Mouse (Mus musculus) v-Abl transformed pro-B cells (cell line): ENCODE measurements around the gene Egfl8.

Source experiments
- in situ Hi-C, 2 experiments: fragments of 400-800 bp; cut with MboI; formaldehyde crosslinking; loops; one replicate each; pipeline ENCODE4 v1.15.1; 2025; ENCODE audit not compliant: unreplicated experiment in 2 of 2

Gene Egfl8

DNA sequence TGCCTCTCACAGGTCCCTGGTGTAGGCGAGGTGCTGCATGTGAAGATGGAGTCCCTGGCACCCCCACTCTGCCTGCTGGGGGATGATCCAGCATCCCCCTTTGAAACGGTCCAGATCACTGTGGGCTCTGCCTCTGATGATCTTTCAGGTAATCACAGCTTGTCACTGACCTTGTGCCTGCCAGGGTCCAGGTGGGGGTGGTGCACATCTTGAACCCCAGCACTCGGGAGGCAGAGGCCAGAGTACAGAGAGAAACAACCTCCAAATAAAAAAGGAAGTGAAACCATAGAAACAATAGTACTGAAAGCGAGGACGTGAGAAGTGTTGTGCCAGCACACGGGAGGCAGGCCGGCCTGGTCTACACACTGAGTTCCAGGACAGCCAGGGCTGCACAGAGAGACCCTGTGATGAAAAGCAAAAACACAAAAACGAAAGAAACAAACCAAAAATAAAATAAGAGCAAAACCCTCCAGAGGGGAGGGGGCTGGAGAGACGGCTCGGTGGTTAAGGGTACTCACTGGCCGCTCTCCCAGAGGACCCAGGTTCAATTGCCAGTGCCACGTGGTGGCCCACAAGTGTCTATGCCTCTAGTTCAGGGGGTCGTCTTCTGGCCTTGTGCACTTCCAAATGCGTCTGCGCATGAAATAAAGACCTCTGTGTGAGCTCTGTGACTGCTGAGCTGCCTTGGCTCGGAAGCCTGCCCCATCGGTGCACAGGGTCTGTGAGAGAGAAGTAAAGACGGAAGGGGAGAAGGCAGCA, 33.5 kb upstream of the Egfl8 start:
- in situ Hi-C loops: loop anchor here (10.0 to 25.0 kb wide), 2 partner anchors 266 to 288 kb away; partner anchors contain the start of genes Neu1 (in 1 of the 2) and Slc44a4 (in 1 of the 2)

DNA sequence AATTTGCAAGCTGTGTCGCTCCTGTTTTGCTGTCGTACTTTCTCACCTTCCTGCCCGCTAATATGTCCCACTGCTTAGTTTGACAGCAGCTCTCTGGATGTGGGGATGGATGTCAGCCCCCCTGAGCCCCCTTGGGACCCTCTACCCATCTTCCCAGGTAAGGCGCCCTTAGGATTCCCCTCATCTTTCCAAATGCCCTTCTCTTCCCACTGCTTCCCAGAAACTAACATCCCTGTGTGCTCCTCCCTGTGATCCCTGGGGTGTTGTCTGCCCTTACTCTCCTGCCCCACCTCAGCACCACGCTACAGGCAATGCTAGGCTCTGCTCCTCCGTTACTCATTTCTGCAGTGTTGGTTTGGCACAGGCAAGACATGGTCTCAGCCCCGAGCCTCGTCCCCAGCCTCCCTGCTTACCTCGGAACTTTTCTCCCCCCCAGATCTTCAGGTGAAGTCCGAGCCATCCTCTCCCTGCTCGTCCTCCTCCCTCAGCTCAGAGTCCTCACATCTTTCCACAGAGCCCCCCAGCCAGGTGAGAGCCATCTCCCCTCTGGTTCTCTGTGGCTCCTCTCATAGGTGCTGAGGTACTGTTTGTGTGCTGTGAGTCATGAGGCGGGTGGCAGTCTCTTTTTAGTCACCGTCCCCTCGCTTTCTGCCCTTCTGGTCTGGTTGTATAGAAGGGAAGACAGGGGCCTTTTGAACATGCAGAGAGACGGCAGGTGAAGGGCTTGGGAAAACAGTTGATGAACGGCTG, 32.5 kb upstream of the Egfl8 start:
- in situ Hi-C loops: loop anchor here (10.0 to 25.0 kb wide), 2 partner anchors 266 to 289 kb away; partner anchors contain the start of genes Neu1 (in 1 of the 2) and Slc44a4 (in 1 of the 2)

DNA sequence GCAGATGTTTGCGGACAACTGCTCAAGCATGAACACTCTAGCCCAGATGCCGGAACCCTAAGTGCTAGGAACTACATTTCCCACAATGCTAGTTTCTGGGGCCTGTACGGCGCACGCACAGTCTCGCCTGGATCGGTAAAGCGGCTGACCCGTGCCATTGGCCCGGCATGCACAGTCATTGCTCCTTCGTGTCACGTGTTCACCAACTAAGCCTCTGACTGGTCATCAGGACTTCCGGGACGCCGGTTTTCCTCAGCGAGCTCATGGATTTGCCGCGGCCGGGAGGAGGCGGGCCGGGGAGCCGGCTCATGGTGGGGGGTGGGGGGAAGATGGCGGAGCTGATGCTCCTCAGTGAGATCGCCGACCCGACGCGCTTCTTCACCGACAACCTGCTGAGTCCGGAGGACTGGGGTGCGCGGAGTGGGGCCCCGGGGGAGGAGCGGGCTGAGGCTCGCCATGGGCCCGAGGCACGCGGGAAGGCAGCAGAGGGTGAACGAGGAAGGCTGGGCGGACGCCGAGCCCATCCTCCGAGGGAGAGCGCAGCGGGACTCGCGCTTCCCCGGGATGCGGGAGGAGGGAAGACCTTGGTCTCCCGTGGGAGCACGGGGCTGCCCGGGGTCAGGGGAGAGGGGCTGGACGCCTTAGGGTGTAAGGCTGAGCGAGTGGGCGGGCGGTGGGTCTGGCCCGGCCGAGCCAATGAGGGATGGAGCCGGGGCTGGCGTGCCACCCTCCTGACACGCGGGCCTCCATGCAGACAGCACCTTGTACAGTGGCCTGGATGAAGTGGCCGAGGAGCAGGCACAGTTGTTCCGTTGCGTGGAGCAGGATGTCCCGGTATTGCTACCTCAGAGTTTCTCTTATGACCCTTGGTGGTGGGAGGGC, 31.4 kb upstream of the Egfl8 start, which contains the start of gene Atf6b:
Gene Atf6b, plus strand, starts transcription at position 241 of the 882 bp plus-strand sequence.
- in situ Hi-C loops: loop anchor here (10.0 to 25.0 kb wide), 2 partner anchors 268 to 290 kb away; partner anchors contain the start of genes Neu1 (in 1 of the 2) and Slc44a4 (in 1 of the 2)

DNA sequence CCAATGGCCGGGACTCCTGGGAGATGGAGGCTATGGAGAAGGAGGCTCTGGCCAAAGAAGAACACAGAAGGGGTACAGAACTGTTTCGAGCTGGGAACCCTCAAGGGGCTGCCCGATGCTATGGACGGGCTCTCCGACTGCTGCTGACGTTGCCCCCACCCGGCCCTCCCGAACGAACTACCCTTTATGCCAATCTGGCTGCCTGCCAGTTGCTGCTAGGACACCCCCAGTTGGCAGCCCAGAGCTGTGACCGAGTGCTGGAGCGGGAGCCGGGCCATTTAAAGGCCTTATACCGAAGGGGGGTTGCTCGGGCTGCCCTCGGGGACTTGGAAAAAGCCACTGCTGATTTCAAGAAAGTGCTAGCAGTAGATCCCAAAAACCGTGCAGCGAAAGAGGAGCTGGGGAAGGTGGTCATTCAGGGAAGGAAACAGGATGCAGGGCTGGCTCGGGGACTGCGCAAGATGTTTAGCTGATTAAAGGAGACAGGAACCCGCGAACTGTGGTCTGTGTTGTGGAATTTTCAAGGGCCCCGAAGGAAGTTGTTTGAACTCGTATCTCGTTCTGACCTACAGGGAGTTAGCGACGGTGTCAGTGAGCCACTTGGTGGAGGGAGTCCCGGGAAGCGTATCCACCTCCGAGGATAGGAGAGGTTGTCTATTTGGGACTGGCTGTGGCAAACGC, 30.2 kb upstream of the Egfl8 start:
- in situ Hi-C loops: loop anchor here (10.0 to 25.0 kb wide), 2 partner anchors 269 to 291 kb away; partner anchors contain the start of genes Neu1 (in 1 of the 2) and Slc44a4 (in 1 of the 2)

DNA sequence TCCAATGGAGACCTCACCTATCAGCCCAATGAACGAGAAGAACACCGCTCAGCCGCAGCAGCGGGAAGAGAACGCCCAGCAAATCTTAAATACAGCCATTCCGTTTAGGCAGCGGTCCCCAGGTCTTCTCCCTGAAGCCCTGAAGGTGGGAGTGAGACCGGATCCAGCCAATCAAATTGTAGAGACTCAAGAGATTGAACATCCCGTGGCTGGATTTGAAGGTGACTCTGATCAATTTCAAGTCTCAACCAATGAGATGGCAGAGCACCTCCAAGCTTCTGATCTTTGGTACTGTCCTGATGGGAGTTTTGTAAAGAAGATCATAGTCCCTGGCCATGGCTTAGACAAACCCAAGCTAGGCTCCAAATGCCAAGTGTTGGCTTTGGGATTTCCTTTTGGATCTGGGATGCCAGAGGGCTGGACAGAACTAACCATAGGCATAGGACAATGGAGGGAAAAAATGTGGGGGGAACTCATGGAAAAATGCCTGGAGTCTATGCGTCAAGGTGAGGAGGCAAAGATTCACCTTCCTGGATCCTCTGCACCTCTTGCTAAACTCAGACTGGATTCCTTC, 29.6 kb upstream of the Egfl8 start:
- in situ Hi-C loops: loop anchor here (10.0 to 25.0 kb wide), 2 partner anchors 269 to 292 kb away; partner anchors contain the start of genes Neu1 (in 1 of the 2) and Slc44a4 (in 1 of the 2)

DNA sequence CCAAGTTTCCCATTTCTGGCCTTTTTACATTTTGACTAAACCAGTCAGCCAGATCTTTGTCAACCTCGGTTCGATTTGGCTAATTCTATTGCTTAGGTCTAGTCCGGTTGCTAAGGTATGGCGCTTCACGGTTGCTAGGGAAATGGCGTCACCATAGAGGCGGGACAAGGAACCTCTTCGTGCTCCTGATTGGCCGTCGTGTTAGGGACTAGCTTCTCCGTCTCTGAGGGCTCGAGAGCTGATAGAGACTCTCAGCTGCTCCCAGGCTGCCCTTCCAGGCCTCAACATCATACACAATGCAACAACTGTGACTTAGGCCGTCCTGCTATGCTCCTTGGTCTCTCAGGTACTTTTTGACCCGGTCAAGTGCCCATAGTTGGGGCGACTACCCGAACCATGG, 28.8 kb upstream of the Egfl8 start, which contains the start of gene Fkbpl:
Gene Fkbpl, plus strand, starts transcription at position 157 of the 400 bp plus-strand sequence.
- in situ Hi-C loops: loop anchor here (10.0 to 25.0 kb wide), 2 partner anchors 270 to 293 kb away; partner anchors contain the start of genes Neu1 (in 1 of the 2) and Slc44a4 (in 1 of the 2)

DNA sequence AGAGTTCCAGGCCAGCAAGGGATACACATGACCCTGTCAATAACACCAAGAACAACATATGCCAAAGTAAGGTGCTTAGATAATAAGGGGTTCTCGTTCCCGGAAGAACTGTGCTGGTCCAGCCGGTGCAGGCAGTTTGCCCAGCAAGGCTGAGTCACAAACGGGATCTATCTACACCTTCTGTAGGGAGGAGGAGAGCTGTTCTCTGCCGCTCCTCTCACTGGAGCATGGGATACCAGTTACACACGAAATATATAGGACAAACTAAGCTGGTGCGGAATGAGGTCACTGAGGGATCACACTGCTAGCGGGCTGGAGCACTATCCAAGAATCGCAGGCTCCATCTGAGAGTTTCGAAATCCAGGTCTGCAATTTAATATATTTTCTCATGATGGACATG, 28.2 kb upstream of the Egfl8 start:
- in situ Hi-C loops: loop anchor here (10.0 to 25.0 kb wide), 2 partner anchors 271 to 293 kb away; partner anchors contain the start of genes Neu1 (in 1 of the 2) and Slc44a4 (in 1 of the 2)

DNA sequence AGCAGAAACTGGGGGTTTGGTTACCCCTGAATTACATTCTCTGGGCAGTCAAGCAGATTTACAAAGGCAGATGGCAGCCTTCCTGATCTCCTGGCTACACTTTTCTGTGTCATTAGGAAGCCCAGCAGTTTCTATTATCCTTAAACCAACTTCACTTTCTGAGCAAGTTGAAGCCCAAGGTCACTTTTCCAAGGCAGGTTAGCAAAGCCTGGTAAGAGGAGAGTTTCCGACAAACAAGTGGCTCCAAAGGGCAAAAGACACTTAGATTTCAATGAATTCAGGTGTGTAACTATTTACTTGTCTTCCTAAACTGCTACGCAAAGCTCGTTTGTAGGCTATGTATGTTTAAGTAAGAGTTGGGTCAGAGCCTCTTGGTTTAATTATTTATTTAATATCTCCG, 27.6 kb upstream of the Egfl8 start:
- in situ Hi-C loops: loop anchor here (10.0 to 25.0 kb wide), 2 partner anchors 271 to 294 kb away; partner anchors contain the start of genes Neu1 (in 1 of the 2) and Slc44a4 (in 1 of the 2)

DNA sequence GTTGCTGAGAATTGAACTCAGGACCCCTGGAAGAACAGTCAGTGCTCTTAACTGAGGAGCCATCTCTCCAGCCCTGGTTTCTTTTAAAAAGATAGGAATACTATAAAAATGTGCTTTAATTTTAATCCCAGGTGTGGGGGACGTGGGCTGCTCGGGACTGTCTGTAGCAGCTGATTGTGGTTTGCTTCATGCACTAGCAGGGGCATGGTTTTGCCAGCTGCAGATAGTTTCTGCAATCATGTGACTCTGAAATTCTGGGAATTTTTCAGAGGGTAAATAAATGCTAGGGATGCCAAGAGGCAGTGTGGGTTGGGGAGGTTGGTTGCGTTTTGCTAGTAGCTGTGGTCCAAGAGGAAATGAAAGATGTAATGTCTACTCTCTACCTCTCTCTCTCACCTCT, 26.2 kb upstream of the Egfl8 start:
- in situ Hi-C loops: loop anchor here (10.0 to 25.0 kb wide), 2 partner anchors 273 to 295 kb away; partner anchors contain the start of genes Neu1 (in 1 of the 2) and Slc44a4 (in 1 of the 2)

DNA sequence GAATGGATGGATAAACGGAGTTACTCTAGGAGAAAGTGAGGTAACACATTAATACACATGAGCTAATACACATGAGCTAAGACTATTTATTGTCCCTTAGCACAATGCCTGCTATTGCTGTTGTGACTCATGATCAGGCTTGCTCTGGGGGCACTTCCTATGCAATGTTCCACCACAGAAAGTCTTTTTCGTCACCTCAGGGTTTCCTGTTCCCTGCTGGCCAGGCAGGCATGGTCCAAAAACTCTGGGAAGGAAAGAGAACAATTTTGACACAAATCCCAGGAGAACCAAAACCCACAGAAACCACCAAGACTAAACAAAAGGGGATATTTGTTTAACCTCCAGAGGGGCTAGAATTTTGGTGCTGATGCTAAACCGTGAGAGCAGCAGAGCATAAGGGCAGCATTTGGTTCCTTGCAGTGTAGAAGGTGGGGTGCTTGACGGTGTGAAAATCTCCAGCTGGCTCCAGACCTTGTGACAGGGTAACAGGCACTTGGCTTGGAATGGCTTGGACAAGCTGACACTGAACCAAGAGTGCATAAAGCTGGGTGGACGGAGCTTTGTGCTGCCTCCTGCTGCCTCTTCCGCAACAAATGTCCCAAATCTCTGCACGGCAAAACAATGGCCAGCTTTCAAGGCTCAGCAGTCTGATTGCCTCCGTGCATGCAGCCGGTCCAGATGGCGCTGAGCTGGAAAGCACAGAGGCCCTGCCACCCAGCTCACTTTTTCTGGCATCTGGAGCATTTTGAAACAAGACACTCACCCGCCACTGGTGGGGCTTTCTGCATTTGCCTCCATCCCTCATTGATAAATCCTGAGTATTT, 25.2 kb upstream of the Egfl8 start:
- in situ Hi-C loops: loop anchor here (10.0 to 25.0 kb wide), 2 partner anchors 274 to 296 kb away; partner anchors contain the start of genes Neu1 (in 1 of the 2) and Slc44a4 (in 1 of the 2)

DNA sequence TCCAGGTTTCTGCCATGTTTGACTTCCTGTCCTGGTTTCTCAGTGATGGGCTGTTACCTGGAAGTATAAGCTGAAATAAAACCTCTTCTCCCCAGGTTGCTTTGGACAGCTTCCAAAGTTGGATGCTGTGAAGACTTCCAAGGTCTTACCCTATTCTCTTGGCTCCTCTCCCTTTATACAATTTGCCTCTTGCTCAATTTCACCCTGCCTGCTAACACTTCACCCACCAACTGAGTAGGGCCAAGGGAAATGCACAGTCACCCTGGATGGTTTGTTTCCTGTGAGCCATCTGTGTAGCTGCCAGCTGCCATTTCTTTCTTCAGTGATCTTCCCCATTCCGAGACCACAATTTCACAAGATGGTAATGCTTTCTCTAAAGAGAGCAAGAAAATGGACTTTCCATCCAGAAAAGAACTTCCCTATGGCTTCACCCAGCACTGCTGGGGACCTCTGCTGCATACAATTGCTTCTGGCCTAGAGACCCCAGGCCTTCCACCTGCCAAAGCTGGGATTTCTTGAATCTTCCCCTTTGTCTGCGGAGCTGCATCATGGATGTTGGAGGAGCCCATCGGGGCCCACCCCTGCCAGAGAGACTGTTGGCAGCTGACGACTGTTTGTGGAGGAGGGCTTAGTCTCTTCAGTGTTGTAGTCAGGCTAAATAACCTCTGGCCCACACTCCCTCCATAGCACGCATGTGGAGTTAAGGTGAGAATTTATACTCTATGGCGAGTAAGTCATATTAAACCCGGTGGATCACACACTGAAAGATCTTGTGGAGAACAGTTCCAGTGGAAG, 23.9 kb upstream of the Egfl8 start:
- in situ Hi-C loops: loop anchor here (10.0 to 25.0 kb wide), 2 partner anchors 275 to 298 kb away; partner anchors contain the start of genes Neu1 (in 1 of the 2) and Slc44a4 (in 1 of the 2)

DNA sequence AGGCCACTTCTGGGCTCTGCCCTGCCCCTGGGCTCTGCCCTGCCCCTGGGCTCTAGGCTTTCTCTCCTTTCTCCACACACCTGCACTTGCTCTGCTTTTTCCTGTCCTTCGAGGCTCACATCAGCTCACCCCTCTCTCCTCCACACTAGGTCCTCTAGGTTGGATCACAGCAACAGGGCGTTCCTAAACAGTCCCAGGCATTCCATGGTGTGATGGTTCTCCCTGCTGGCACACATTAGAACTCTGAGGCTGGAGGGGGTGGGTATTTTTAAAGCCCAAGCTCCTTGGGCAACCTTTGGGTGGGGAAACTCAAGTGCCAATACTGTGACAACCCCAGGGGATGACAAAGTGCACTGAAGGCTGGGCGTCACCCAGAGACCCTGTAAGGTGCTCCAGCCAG, 21.7 kb upstream of the Egfl8 start:
- in situ Hi-C loops: loop anchor here in 1 of 2 experiments (25.0 kb wide), 1 partner anchor 300 kb away; the partner anchor contains the start of gene Neu1

DNA sequence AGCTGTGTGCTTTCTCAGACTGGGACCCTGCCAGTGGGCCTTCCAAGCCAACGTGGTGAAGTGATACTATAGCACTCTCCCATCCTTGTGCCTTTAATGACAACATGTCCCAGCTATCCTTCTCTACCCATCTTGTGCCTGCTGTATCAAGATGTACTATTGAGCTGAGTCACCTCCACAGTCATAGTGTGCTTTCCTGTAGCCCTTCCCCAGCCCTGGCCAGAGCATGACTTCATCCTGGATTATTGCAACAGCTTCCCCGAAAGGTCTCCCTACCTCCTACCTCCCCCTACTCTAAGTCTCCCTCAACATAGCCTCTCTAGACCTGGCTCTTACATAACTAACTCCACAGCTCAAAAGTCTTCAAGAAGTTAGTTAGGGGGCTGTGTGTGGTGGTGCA, 19.9 kb upstream of the Egfl8 start:
- in situ Hi-C loops: loop anchor here in 1 of 2 experiments (25.0 kb wide), 1 partner anchor 302 kb away; the partner anchor contains the start of gene Neu1

DNA sequence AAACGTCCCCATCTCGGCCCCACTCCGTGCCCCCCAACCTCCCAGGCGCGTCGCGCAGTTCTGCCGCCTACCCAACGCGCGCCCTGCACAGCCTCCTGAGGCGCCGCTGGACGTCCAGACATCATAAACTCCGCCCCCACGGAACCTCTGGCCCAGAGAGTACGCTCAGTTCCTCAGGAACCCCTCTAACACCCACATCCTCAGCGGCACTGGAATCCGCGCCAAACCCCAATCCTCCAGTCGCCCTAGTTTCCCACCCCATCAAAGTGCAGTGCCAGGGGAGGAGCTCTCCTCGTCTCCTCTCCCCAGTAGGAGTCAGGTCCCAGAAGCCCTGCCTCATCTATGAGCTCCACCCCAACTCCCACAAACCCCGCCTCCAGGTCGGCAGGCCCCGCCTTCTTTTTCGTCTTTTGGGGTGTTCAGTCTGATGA, 16.5 kb upstream of the Egfl8 start:
- in situ Hi-C loops: loop anchor here in 1 of 2 experiments (25.0 kb wide), 1 partner anchor 305 kb away; the partner anchor contains the start of gene Neu1

DNA sequence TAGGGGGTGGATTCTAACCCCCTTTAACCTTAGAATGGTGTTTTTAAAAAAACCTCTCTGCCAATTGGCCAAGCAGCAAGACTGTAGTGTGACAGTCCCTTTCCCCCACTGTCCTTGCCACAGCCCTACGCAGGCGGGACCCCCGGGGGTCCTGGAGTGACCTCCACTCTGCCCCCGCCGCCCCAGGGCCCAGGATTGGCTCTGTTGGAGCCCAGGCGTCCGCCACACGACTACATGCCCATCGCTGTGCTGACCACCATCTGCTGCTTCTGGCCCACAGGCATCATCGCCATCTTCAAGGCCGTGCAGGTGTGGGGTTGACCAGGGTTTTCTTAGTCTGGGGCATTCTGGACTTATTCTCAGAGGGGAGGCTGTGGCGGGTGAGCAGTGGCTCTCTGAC, 15.9 kb upstream of the Egfl8 start:
- in situ Hi-C loops: loop anchor here in 1 of 2 experiments (25.0 kb wide), 1 partner anchor 306 kb away; the partner anchor contains the start of gene Neu1

DNA sequence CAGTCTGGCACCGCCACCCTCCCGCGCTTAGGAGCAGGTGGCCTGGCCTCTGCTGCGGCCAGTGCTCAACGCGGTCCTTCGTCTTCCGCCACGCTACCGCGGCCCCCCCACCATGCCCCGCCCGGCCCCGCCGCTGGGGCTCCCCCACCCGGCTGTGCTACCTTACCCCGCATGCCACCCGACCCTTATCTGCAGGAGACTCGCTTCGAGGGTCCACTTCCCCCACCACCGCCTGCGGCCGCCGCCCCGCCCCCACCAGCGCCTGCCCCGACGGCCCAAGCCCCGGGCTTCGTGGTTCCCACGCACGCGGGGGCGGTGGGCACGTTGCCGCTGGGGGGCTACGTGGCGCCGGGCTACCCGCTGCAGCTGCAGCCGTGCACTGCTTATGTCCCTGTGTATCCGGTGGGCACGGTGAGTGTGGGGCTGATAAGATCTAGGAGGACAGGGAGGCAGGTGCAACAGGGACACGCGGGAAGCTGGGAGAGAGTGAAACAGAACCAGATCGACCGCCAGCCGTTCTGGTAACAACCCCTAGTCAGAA, 15.1 kb upstream of the Egfl8 start:
- in situ Hi-C loops: loop anchor here in 1 of 2 experiments (25.0 kb wide), 1 partner anchor 306 kb away; the partner anchor contains the start of gene Neu1
